Mouse (Mus musculus) stomach, embryonic 15.5 days (tissue): ENCODE data around the gene Asap3. TPM values are rescaled to one million over a fixed set of nuclear protein-coding genes. Genes with fewer than 3 reads are reported as not detected.

Experiments
- ATAC-seq: fragments of 200-750 bp; cut with Nextera tagmentation; 2 replicates; pipeline ENCODE4 v1.8.0; 2017; ENCODE audit warnings: low read depth, moderate number of reproducible peaks, moderate TSS enrichment; ENCODE audit not compliant: insufficient read depth, low FRiP score
- H3K27ac ChIP-seq: fragments of 300-500 bp; sonication (generic); 2 replicates; pipeline ENCODE4 v1.5.1; 2015; ENCODE audit warnings: mild to moderate bottlenecking, inconsistent platforms
- H3K27me3 ChIP-seq: fragments of 300-500 bp; sonication (generic); replicated peaks from 2 replicates; pipeline ENCODE4 v1.6.1; 2015; ENCODE audit warnings: inconsistent platforms
- H3K36me3 ChIP-seq: fragments of 300-500 bp; sonication (generic); 2 replicates; pipeline ENCODE4 v1.6.1; 2015; ENCODE audit warnings: inconsistent platforms
- H3K4me1 ChIP-seq: fragments of 300-500 bp; sonication (generic); 2 replicates; pipeline ENCODE4 v1.6.1; 2015; ENCODE audit warnings: inconsistent platforms
- H3K4me2 ChIP-seq: fragments of 300-500 bp; sonication (generic); 2 replicates; pipeline ENCODE4 v1.6.1; 2015; ENCODE audit warnings: mild to moderate bottlenecking, inconsistent platforms
- H3K4me3 ChIP-seq: fragments of 300-500 bp; sonication (generic); replicated peaks from 2 replicates; pipeline ENCODE4 v1.5.1; 2015; ENCODE audit warnings: inconsistent platforms
- H3K9ac ChIP-seq: fragments of 300-500 bp; sonication (generic); 2 replicates; pipeline ENCODE4 v1.6.1; 2015; ENCODE audit warnings: inconsistent platforms
- H3K9me3 ChIP-seq: fragments of 300-500 bp; sonication (generic); 2 replicates; pipeline ENCODE4 v1.6.1; 2016; ENCODE audit warnings: inconsistent platforms
- WGBS: fragments of 180-500 bp; shearing (Covaris S2); methylation state at CpG from one replicate; pipeline ENCODE4 v1.1.7; 2015; 5-methylcytosine and 5-hydroxymethylcytosine counted together
- polyA plus RNA-seq: library from polyadenylated mRNA; unstranded; fragments of >200 nt; fragmentation: Nextera tagmentation; extraction: Ambion mirVana; gene quantifications from 2 replicates; pipeline ENCODE4 v1.2.1, GENCODE M21; 2015

Gene Asap3
- polyA plus RNA-seq, 1 experiment from 2014 or later, result 6.4 TPM

GRCm38 (mm10) chr4:136204775-136205174 lies 1.4 kb upstream of the Asap3 start:
- Histone ChIP-seq H3K36me3 (no peaks in the 10 kb centered on the region), H3K4me2 (no peak overlapping the region)
- WGBS, result 61% methylated on average over 2 of the region's 2 CpGs

GRCm38 (mm10) chr4:136206943-136207342 lies 778 bp downstream of the Asap3 start:
- peak overlapping the region; percentile 73 for H3K27ac ChIP-seq
- peaks cover 24% of the 10 kb centered on the region for H3K4me1 ChIP-seq
- H3K9me3 ChIP-seq, result no peaks in the 10 kb centered on the region
- H3K4me2 ChIP-seq, result peak overlapping the region; percentile 95
- H3K4me3 ChIP-seq, result peak overlapping the region; percentile 52
- no peak for ATAC-seq
- H3K27me3 ChIP-seq, result no peaks in the 10 kb centered on the region
- H3K9ac ChIP-seq, result peak overlapping the region; percentile 33; the same call in 1 of the 2 replicates
- H3K36me3 ChIP-seq, result no peaks in the 10 kb centered on the region
- 3% methylated on average over 6 of the region's 6 CpGs for WGBS

More at GRCm38 (mm10) chr4:136204775-136205174, 1.4 kb upstream of the Asap3 start:
- Histone ChIP-seq H3K4me3 (no peak overlapping the region), H3K9ac (no peak overlapping the region), H3K27ac (no peak overlapping the region), H3K4me1 (peaks cover 24% of the 10 kb centered on the region), H3K9me3 (no peaks in the 10 kb centered on the region), H3K27me3 (no peaks in the 10 kb centered on the region)
- ATAC-seq, result no peak

GRCm38 (mm10) chr4:136210931-136211330 lies 4.8 kb downstream of the Asap3 start:
- H3K4me3 ChIP-seq, result no peak overlapping the region
- H3K4me2 ChIP-seq, result no peak overlapping the region
- ATAC-seq, result no peak
- peaks cover 29% of the 10 kb centered on the region for H3K4me1 ChIP-seq
- no peaks in the 10 kb centered on the region for H3K9me3 ChIP-seq
- 81% methylated on average over 9 of the region's 9 CpGs for WGBS
- H3K27me3 ChIP-seq, result no peaks in the 10 kb centered on the region
- no peaks in the 10 kb centered on the region for H3K36me3 ChIP-seq
- H3K27ac ChIP-seq, result no peak overlapping the region
- H3K9ac ChIP-seq, result no peak overlapping the region

- Histone ChIP-seq H3K4me2 (no peak overlapping the region), H3K27me3 (no peaks in the 10 kb centered on the region), H3K4me3 (no peak overlapping the region), H3K4me1 (peaks cover 25% of the 10 kb centered on the region), H3K36me3 (no peaks in the 10 kb centered on the region), H3K27ac (no peak overlapping the region), H3K9ac (no peak overlapping the region), H3K9me3 (no peaks in the 10 kb centered on the region)
- 58% methylated on average over 7 of the region's 7 CpGs for WGBS
- ATAC-seq, result no peak
These were observed 7.5 kb downstream of the Asap3 start for GRCm38 (mm10) chr4:136213629-136214028.

GRCm38 (mm10) chr4:136214828-136215227 lies 8.7 kb downstream of the Asap3 start:
- H3K27me3 ChIP-seq, result no peaks in the 10 kb centered on the region
- no peak overlapping the region for H3K4me3 ChIP-seq
- peaks cover 30% of the 10 kb centered on the region for H3K4me1 ChIP-seq
- H3K9me3 ChIP-seq, result no peaks in the 10 kb centered on the region
- H3K4me2 ChIP-seq, result no peak overlapping the region
- no peak for ATAC-seq
- 76% methylated on average over 8 of the region's 8 CpGs for WGBS
- H3K36me3 ChIP-seq, result no peaks in the 10 kb centered on the region
- no peak overlapping the region for H3K27ac ChIP-seq
- H3K9ac ChIP-seq, result no peak overlapping the region

GRCm38 (mm10) chr4:136215576-136215975 lies 9.4 kb downstream of the Asap3 start:
- 82% methylated on average over 8 of the region's 8 CpGs for WGBS
- no peak for ATAC-seq

GRCm38 (mm10) chr4:136217063-136217462 lies 10.9 kb downstream of the Asap3 start:
- H3K9ac ChIP-seq, result no peak overlapping the region
- no peak for ATAC-seq
- no peak overlapping the region for H3K4me3 ChIP-seq
- H3K4me2 ChIP-seq, result no peak overlapping the region
- no peaks in the 10 kb centered on the region for H3K36me3 ChIP-seq
- H3K4me1 ChIP-seq, result peaks cover 43% of the 10 kb centered on the region
- H3K27me3 ChIP-seq, result no peaks in the 10 kb centered on the region
- no peaks in the 10 kb centered on the region for H3K9me3 ChIP-seq
- H3K27ac ChIP-seq, result peak overlapping the region; percentile 3; the same call in 1 of the 2 replicates
- 36% methylated on average over 10 of the region's 10 CpGs for WGBS

More at GRCm38 (mm10) chr4:136215576-136215975, 9.4 kb downstream of the Asap3 start:
- Histone ChIP-seq H3K36me3 (no peaks in the 10 kb centered on the region), H3K4me1 (peaks cover 37% of the 10 kb centered on the region), H3K4me2 (no peak overlapping the region), H3K9ac (no peak overlapping the region), H3K4me3 (no peak overlapping the region), H3K27me3 (no peaks in the 10 kb centered on the region), H3K9me3 (no peaks in the 10 kb centered on the region), H3K27ac (no peak overlapping the region)

- H3K27me3 ChIP-seq, result no peaks in the 10 kb centered on the region
- peak overlapping the region; percentile 87 for H3K27ac ChIP-seq
- no peak overlapping the region for H3K9ac ChIP-seq
- H3K9me3 ChIP-seq, result no peaks in the 10 kb centered on the region
- H3K36me3 ChIP-seq, result no peaks in the 10 kb centered on the region
- peak overlapping the region; percentile 45 for H3K4me2 ChIP-seq
- 19% methylated on average over 18 of the region's 18 CpGs for WGBS
- no peak overlapping the region for H3K4me3 ChIP-seq
- peaks cover 36% of the 10 kb centered on the region for H3K4me1 ChIP-seq
- peak; percentile 40; the same call in 1 of the 2 replicates for ATAC-seq
These were observed 12.5 kb downstream of the Asap3 start for GRCm38 (mm10) chr4:136218595-136219214.

GRCm38 (mm10) chr4:136220133-136220775 lies 14.1 kb downstream of the Asap3 start:
- peaks cover 35% of the 10 kb centered on the region for H3K4me1 ChIP-seq
- H3K4me3 ChIP-seq, result 0 out of 2 replicates have a peak overlapping the region, but pooled peaks have one; percentile 2
- H3K27me3 ChIP-seq, result no peaks in the 10 kb centered on the region
- H3K9me3 ChIP-seq, result no peaks in the 10 kb centered on the region
- H3K9ac ChIP-seq, result no peak overlapping the region
- WGBS, result 13% methylated on average over 17 of the region's 17 CpGs
- no peaks in the 10 kb centered on the region for H3K36me3 ChIP-seq
- no peak; the same call in 1 of the 2 replicates for ATAC-seq
- H3K4me2 ChIP-seq, result peak overlapping the region; percentile 48
- H3K27ac ChIP-seq, result peak overlapping the region; percentile 60

- H3K9ac ChIP-seq, result no peak overlapping the region
- no peak for ATAC-seq
- no peaks in the 10 kb centered on the region for H3K36me3 ChIP-seq
- peaks cover 27% of the 10 kb centered on the region for H3K4me1 ChIP-seq
- 68% methylated on average over 13 of the region's 13 CpGs for WGBS
- no peaks in the 10 kb centered on the region for H3K9me3 ChIP-seq
- no peak overlapping the region for H3K27ac ChIP-seq
- H3K4me2 ChIP-seq, result no peak overlapping the region
- no peaks in the 10 kb centered on the region for H3K27me3 ChIP-seq
- no peak overlapping the region for H3K4me3 ChIP-seq
These were observed 17.5 kb downstream of the Asap3 start for GRCm38 (mm10) chr4:136223549-136224239.

- 62% methylated on average over 5 of the region's 5 CpGs for WGBS
- H3K4me1 ChIP-seq, result peaks cover 22% of the 10 kb centered on the region
- no peak for ATAC-seq
These were observed 18.0 kb downstream of the Asap3 start for GRCm38 (mm10) chr4:136224240-136224559.

More at GRCm38 (mm10) chr4:136224240-136224559, 18.0 kb downstream of the Asap3 start:
- H3K9me3 ChIP-seq, result no peaks in the 10 kb centered on the region
- no peak overlapping the region for H3K4me2 ChIP-seq
- no peak overlapping the region for H3K9ac ChIP-seq
- no peak overlapping the region for H3K4me3 ChIP-seq
- no peak overlapping the region for H3K27ac ChIP-seq
- no peaks in the 10 kb centered on the region for H3K36me3 ChIP-seq
- H3K27me3 ChIP-seq, result no peaks in the 10 kb centered on the region
